Mouse (Mus musculus) adrenal gland, postnatal 36 days (tissue): Measurements from ENCODE around the gene Ppt1. TPM values are rescaled to one million over a fixed set of nuclear protein-coding genes. Genes with fewer than 3 reads are reported as not detected.
"Not testable (repeated sequence)": the region's sequence is repeated elsewhere in the genome, so short reads cannot be mapped to it uniquely, and the experiment has no call there.

Experiments
- DNase-seq, 2 experiments: peaks; one replicate each; pipeline ENCODE4 v3.0.0; 2021; ENCODE audit warnings: mixed read lengths in 1 of 2
- long read RNA-seq, 2 experiments: library from polyadenylated mRNA; stranded (forward); transcript quantifications; one replicate each; pipeline ENCODE4 v2.0.0; 2021; ENCODE audit warnings: borderline sequencing depth in 2 of 2
- total RNA-seq, 2 experiments: library from RNA; stranded (reverse); gene quantifications; 2 replicates each; pipeline ENCODE4 v1.2.3; 2021

The Ppt1 gene
- total RNA-seq = 10 to 100 TPM; 65.3 to 82.9 TPM
- long read RNA-seq, experiment 1, transcript Ppt1-201 (9 exons, 2,381 nt) = major isoform, 42 of 55 reads
- long read RNA-seq, experiment 1, partial matches to known transcripts = 4 of 55 reads
- long read RNA-seq, experiment 1, other reads (novel, unspliced or antisense) = 9 of 55 reads
- long read RNA-seq, experiment 2, transcript Ppt1-201 (9 exons, 2,381 nt) = major isoform, 32 of 34 reads
- long read RNA-seq, experiment 2, partial matches to known transcripts = 0 of 34 reads
- long read RNA-seq, experiment 2, other reads (novel, unspliced or antisense) = 2 of 34 reads

DNA sequence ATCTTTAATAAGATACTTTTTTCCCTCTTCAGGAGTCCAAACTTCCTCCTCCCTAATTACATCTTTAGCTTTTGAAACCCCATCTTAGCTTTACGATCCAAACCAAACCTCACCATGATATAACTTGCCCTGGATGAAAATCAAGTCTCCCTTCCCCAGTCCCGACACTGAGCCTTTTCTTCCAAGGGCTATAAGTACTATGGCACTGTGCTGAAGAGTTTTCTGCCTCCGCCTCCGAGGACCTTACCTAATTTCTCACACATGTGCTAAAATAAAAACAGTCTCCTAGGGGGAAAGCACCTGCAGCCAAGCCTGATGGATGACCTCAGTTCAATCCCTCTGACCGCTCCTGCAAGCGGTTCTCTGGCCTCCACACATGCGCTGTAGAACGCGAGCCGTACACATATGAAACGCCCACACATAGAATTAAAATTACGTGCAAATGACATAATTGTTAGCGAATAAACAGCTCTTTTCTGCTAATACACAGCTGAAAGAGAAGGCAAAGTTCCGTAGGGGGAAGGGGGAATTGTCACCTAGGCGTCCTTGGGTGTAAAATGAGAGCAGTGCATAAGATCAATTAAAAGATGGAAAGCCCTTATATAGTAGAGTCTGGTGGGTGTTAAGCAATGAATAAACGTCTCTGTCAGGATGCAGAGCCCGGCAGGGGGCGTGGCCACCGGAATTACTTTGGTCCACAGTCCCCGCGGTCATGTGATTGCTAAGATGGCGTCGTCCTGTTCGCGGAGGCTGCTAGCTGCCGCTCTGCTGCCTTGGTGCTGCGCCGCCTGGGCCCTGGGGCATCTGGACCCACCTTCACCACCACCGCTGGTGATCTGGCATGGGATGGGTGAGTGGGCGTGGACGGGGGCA lies at the start of gene Ppt1:
Gene Ppt1 (plus strand): TSS at position 713 of the 873 bp plus-strand sequence.
- peak; percentile 89 to 94 for DNase-seq

DNA sequence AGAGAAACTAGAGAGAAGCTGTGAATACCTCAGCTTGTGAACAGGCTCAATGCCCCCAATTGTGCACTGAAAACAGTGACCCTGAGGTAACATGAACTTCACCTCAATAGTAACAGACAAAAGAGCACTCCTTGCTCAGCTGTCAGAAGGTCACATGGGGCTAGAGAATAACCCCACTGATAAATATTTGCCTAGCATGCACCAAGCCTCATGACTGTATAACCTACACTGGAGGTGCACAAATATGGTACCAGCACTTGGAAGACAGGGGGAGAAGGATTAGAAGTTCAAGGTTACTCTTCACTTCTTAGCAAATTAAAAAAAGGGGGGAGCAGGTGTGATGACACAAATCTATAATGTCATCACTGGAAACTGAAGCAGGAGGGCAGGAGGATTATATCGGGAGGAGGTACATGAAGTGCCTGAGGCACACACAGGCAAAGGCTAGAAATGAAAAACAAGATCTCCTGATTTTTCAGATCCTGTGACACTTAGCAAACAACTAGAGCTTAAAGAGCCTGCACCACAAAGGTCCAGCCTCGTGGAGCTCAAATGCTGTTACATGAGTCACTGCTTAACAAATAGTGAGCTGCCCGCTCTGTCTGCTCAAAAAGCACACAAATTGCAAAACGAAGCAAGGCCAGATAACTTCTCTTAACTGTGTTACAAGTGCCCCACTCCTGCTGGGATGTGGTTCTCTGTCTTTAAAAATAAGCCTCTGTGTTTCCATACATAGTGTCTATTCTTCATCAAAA lies 46.5 kb upstream of the Ppt1 start:
- DNase-seq = no peak

DNA sequence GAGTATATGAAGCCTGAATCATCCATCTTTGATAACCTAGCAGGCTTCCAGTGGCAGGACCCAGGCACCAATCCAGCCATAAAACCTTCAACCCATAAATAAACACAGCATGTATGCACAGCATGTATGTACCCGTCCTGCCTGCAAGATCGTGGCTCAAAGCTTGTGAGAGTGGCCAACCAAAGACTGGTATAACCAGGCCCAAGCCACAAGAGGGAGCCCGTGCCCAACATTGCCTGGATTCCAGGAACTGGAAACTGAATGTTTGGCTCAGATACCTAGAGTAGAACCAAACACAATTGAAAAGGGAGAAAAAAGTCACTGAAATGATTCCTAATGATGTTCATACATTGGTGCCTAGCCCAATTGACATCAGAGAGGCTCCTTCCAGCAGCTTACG lies 27.9 kb upstream of the Ppt1 start:
- peak; percentile 82 to 89 for DNase-seq

DNA sequence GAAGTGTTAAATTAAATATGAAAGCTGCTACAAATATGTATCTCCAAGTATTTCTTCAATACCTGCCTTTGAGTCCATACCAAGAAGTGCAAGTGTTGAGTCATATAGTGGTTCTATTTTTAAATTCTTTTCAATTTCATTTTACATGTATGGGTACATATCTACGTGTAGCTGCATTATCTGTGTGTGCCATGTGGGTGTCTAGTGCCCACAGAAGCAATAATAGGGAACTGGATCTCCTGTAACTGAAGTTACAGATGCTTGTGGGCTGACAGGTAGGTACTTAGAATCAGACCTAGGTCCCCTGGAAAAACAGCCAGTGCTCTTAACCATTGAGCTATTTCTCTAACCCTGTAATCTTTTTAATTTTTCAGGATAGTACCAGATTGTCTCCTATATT lies 24.9 kb upstream of the Ppt1 start:
- no peak for DNase-seq

DNA sequence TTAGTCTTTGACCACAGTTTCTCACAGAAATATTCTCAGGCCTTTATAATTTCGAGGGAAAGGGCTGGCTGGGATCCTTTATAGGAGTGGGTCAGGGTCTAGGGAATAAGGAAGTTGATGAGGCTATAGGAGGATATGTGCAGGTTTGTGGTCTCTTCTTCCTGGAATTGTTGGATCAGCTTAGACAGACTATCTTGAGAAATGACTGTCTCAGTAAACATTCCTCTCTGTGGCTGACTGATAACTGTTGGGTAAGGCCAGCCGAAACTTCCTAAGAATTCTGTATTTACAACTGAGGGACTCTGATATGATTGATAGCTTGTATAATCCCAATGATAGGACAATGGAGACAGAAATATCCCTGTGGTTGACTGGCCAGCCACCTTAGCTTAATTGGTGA lies 24.2 kb upstream of the Ppt1 start:
- DNase-seq = no peak

DNA sequence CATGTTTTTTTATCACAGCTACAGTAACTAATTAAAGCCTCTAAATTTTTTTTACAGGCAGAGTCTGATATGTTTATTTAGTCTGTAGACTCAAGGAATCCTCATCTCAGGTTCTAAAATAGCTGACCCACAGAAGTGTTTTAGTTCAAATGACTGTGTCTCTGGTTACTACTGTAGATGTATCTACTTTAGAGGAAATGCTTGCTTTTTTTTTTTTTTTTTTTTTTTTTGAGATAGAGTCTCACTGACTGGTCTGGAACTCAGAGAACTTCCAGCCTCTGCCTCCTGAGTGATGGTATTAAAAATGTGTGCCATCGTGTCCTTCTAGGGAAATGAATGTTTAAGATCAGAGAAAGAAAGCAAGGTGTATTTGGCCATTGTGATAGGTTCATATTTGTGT lies 19.8 kb upstream of the Ppt1 start:
- DNase-seq = no peak

DNA sequence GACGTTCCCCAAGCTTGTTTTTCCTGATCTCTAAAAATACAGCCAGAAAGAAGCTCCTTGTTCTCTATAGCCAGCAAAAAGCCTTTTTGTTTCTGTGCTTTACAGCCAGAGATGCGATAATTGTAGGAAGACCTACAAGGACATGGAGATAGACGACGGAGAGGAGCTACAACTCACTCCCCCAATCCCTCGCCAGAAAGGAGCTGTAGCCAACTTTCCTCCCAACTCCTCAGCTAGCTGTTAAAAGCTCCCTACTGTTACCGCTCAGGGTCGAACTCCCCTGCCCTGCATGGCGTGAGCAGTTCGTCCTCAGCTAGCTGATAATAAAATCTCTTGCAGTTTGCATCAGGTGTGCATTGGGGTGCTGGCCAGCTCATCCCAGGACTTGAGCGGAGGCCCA lies 15.1 kb upstream of the Ppt1 start:
- not testable (repeated sequence) for DNase-seq

DNA sequence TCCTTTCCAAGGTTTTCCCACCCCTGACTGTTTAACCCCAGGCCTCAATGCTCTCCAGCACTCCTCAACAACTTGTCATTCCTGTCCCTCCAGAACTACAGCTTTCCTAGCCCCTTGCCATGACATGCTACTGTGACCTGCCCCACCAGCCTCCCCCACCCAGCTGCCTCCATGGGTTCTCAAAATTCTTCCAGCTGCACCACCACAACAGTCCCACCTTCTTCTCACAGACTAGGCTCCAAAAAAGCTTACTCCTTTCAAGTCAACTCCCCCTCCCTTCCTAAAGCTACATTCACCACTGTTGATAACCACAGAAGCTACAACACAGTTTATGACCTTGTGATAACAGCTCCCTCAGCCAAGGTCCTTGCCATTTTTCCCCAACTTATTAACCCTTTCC lies 8.4 kb upstream of the Ppt1 start:
- no peak for DNase-seq

DNA sequence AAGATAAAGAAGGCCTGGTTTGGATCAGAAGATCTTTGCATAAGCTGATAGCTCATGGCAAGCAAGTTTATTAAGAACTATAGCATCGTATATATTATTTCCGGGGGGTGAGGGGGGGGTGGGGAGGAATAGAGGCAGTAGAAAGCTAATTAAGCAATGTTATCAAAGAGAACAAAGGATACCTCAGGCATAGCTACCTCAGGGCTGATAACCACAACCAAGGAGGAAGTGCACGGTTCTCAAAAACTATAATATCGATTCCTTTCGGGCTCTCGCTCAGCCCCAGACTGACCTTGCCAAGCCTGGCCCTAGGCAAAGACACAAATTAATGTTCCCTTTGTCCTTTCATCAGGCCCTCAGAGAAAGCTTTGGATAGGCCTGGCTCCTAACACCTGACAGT lies 6.7 kb upstream of the Ppt1 start:
- no peak for DNase-seq

DNA sequence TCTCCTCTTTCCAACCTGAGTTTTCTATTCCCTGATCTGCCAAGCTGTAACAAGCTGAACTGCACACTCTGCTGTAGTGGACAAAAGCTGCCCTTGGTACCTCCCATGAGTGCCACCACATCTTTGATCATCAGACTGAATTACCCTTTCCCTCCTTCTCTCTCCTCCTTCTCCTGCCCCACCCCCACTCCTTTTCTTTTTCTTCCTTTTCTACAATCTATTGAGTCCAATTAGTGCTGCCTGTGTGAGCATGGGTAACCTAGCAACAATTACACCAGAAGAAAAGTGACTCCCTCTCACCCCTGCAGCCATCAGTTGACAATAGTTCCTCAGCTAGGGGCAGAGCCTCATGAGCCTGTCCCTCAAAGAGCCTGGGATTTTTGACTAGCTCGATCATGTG lies 4.2 kb upstream of the Ppt1 start:
- no peak for DNase-seq

DNA sequence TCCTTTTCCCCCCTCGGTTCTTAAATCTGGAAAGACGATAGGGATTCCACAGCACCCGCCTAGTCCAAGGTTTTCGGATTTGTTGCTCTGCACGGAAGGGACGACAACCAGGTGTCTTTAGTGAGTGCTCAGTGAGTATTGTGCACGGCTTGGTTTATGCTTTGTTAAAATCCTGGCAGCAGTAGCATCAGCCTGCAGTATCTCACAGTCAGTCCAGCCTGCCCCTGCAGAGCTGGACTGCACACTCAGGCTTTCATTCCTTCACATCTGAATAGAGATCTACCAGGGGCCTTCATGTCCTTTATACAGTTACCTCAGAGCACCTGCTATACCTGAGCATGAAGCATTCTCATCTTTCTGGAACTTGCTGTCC lies 347 bp downstream of the Ppt1 start:
- no peak for DNase-seq

DNA sequence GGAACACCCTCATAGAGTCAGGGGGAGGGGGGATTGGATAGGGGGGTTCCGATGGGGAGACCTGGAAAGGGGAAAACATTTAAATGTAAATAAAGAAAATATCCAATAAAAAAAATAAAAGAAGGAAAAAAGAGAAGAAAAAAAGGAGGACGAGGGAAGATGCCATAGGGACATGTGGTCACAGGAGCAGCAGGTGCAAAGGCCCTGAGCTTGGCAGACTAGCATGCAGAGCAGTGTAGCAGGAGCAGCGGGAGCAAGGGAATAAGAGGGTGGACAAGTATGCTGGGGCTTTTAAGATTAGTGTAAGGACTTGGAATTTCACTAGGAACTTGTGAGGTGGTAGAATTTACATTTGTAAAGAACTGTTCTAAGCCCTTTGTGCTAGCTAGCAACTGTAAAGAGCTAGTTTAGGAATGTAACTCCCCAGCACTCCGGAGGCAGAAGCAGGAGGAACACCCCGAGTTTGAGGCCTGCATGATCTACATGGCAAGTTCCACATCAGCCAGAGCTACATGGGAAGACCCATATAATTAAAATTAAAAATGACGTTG lies 1.2 kb downstream of the Ppt1 start:
- DNase-seq = no peak

DNA sequence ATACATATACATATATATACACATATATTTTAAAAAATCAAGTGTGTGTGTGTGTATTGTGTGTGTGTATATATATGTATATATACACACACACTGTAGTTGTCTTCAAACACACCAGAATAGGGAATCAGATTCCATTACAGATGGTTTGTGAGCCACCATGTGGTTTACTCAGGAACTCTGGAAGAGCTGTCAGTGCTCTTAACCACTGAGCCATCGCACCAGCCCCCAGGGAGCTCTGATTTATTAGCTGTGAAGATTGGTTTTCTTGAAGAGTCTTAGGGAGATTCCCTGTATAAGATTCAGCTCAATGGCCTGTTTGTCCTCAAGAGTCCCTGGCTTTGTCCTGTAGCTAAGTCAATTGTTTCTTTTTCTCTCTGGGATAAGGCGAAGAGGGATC lies 2.0 kb downstream of the Ppt1 start:
- DNase-seq = no peak

DNA sequence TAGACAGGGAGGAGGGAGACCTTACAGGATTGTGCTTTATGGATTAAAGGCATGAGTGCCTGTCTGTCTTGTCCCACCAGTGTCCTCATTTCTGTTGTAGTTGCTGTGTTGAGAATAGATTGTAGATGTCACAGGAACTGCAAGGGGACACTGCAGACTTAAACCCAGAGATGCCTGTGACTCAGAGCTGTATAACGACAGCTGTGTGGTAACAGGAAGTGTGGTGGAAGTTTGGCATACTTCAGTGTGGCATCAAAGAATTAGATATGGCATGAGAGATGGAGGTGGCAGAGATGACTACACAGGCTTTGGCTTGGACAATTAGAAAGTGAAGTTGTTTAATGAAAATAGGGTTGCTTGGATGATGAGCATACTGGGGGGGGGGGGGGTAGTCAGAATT lies 2.4 kb downstream of the Ppt1 start:
- DNase-seq = no peak

DNA sequence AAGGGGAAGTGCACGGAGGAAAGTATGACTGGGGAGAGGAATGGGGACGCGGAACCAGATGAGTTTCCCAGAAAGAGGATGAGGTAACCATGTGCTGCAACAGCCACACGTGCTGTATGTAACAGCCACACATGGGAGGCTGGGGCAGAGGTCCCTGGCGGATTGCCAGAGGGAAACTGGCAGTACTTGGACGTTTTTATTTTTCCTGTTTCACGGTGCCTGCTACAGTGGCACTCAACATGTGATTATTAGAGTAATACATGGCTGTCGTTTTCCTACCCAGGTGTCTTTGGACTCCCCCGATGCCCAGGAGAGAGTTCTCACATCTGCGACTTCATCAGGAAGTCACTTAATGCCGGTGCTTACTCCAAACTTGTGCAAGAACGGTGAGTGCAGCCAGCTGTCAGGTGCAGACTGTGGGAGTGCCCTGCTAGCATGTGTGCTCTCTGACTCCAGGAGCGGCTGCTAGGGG lies 12.1 kb downstream of the Ppt1 start:
- peak; percentile 7 to 47 for DNase-seq

DNA sequence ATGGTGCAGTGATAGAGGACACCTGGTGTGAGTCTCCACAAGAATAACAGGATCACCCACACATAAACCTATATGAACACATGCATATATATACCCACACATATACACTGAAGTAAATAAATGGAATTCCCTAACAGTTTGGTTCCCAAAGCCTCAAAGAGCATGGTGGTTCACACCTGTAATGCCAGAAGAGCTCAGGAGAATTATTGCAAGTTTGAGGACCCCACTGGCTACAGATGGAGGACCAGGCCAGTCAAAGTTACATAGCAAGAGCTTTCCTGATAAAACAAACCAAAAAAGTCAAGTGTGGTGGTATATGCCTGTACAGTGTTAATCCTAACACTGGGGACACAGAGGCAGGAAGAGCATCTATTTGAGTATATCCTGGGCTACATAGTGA lies 15.5 kb downstream of the Ppt1 start:
- no peak for DNase-seq

DNA sequence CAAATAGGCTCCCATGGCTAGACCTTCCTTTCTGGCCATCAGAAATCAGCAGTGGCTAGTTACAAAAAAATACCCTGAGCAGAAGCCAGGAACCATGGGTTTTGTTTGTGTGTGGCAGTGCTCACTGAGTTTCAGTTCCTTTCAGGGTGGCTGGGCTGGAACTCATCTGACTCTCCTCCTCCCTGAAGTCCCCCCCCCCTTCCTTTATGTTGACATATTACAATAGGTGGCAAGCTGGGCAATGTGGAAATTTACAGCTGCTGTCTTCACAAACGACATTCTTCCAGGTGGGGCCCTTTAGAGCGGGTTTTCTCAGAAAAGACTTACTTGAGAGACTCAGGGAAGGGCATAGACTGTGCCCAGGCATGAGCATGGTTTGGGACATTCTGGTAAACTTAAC lies 17.6 kb downstream of the Ppt1 start:
- DNase-seq = no peak

DNA sequence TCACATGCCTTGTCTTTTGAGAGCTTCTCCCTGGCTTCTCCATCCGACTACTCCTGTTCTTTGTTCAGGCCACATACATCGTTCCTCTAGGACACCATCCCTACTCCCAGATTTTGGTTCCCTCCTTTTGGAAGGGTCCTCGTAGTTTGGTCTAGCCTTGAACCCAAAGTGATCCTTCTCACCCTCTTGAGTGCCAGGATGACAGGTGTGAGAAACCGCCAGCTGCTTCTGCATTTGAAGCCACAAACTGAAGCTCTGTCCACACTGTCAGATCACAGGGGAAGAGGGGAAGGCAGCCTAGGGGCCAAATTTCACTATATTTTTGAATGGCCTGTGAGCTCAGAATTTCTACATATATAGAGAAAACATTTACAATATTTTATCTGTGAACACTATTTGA lies 18.7 kb downstream of the Ppt1 start:
- no peak for DNase-seq

DNA sequence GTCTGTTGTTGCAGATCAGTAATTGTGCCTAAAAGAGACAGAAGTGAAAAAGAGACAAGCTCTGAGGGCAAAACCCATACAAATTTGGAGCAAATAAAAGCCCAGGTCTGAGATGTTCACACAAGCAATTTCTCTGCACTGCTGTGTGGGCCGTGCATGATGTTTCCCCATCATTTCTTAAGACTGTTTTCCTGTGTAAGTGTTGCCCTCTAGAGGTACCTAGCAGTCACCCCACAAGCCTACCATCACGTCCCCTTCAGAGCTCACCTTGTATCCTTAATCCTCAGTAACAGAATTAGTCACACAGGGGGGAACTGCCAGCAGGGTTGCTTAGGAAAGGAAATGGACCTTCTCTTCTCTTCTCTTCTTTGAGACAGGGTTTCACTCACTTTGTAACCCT lies 21.9 kb downstream of the Ppt1 start:
- no peak for DNase-seq

DNA sequence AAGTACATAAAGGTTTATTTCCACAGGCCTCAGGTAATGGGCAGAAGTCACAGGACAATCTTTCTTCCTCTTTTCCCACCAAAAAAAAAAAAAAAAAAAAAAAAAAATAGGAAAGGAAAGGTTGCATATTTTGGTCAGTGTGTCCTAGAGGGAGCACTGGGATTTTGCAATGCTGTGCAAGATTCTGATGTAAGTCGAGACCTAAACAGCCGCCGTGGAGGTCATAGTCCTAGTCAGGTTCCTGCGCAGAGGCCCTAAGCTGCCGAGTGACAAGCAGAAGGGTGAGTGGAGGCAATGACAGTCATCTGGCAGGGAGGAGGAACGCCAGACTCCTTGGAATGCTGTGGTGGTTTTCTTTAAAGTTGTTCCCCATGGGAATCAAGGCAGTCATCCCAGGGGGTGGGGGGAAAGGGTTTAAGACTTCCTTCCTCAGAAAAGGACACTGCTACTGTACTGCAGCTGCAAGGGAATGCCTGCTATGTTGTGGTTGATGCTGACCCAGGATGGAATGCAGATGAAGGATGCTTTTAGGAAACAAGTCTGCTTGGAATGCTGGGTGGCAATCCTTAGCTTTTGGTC lies 23.1 kb downstream of the Ppt1 start:
- no peak for DNase-seq

DNA sequence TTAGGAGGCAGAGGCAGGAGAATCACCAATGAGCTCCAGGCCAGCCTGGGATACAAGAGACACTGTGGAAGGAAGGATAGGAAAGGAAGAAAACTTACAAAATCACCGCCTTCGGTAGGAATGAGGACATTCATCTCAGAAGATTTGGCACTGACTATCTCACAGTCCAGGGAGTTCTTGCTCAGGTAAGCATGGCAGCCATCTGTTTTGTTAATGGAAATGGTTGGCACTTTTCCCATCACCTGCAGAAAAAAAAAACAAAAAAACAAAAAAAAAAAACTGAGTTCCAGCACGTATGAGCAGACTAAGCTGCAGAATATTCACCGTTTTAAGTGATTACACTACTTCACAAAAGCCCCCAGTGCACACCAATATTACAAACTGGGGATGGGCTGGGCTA lies 25.8 kb downstream of the Ppt1 start:
- no peak for DNase-seq

DNA sequence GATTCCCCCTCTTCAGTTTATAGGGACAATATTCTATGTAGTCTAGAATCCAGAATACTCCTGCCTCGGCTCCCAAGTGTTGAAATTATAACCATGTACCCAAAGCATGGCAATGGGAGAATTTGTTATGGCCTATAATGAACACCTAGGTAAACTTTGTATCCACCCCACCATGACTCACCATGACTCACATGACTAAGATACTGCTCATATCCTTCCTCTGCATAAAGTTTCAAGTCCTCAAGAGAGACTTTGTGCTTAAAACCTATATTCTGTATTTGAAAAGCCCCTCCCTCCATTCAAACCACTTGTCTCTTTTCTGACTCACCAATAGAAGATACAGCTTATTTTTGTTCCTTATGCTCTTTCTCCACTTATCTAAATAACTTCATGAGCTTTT lies 32.0 kb downstream of the Ppt1 start:
- no peak for DNase-seq
